Mouse (Mus musculus): ENCODE data around the gene Gm17482. TPM values are rescaled to one million over a fixed set of nuclear protein-coding genes. Genes with fewer than 3 reads are reported as not detected.

The Gm17482 gene
- total and polyA plus RNA-seq, 3 experiments = not detected

DNA sequence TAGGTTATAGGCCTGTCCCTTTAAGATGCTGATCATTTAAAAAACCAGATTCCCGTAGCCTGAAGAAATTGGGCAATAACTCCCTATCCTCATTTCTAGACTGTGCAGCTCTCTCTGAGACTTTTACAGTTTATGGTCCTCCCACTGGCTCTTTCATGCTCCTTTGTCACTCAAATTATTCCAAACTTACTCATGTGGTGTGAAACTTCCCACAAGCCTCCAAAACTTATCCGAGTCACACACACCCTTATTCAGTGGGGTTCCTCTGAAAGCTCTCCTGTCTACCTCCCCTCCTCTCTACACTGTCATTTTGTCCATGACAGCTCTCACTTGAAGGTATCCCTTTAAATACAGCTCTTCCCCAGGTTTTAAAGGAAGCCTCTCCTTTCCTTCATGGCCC, 46.0 kb upstream of the Gm17482 start:
- H3K27me3 ChIP-seq (ENCODE audit: control insufficient read depth in 1 of 2, insufficient read depth in 2 of 2, low read length in 2 of 2) = no peaks in the 10 kb centered on the region; a peak in 1 of 4 replicates
- no peak for DNase-seq (ENCODE audit: low read depth, low spot score)
- H3K4me1 ChIP-seq (ENCODE audit: control insufficient read depth in 1 of 2, insufficient read depth in 2 of 2, low read length in 2 of 2) = no peaks in the 10 kb centered on the region
- TF ChIP-seq TBP (IDR thresholded peaks at IDR 0.05; ENCODE audit: low read depth, low read length) (no peak), SMC3 (IDR thresholded peaks at IDR 0.05; ENCODE audit: low read depth, low read length) (no peak), KAT2A (conservative IDR thresholded peaks at IDR 0.05; ENCODE audit: low read depth, low read length) (no peak), ZMIZ1 (IDR thresholded peaks at IDR 0.05; ENCODE audit: low read depth, low read length) (no peak), MYB (IDR thresholded peaks at IDR 0.05; ENCODE audit: low read depth, low read length) (no peak), CTCF (IDR thresholded peaks at IDR 0.05 in 2 of 3, conservative IDR thresholded peaks at IDR 0.05 in 1 of 3; ENCODE audit: control insufficient read depth in 1 of 3, insufficient read depth in 1 of 3, low read depth in 2 of 3, low read length in 3 of 3, poor library complexity in 1 of 3, severe bottlenecking in 1 of 3) (no peak), MAX (IDR thresholded peaks at IDR 0.05; ENCODE audit: low read length) (no peak)
- H3K9me3 ChIP-seq (replicated peaks; ENCODE audit: insufficient read depth, low read length) = no peaks in the 10 kb centered on the region
- no peak overlapping the region for H3K9ac ChIP-seq (ENCODE audit: control insufficient read depth, low read depth, low read length, poor library complexity, severe bottlenecking)
- H3K4me3 ChIP-seq (ENCODE audit: control insufficient read depth in 1 of 2, insufficient read depth in 1 of 2, low read depth in 2 of 2, low read length in 2 of 2) = no peak overlapping the region
- no peak overlapping the region for H3K27ac ChIP-seq (ENCODE audit: control insufficient read depth, low read depth, low read length)
- no peaks in the 10 kb centered on the region for H3K36me3 ChIP-seq (ENCODE audit: control insufficient read depth in 1 of 2, insufficient read depth in 2 of 2, low read length in 2 of 2)
- no peaks in the 10 kb centered on the region for H3K79me2 ChIP-seq (ENCODE audit: control insufficient read depth, insufficient read depth, low read length, poor library complexity)

DNA sequence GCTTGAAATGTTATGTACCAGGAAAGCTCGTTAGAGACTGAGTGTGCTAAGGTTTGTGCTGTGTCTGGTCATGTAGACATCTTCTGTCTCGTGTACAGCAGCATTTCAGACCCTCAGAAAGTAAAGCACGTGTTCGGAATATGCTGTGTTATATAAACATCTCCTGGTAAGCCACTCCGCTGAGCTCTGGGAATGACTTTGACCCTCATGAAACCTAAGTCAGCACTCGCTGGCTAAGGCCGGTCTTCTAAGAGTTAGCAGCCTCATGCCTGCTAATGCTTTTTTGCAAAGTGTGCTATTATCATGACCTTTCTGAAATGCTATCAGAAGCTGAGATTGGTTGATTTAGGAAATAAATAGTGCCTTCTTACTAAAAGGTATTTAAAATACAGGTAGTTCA, 36.0 kb upstream of the Gm17482 start:
- TF ChIP-seq POLR2AphosphoS2 (IDR thresholded peaks at IDR 0.05; ENCODE audit: low read length) = no peak
- TF ChIP-seq MAZ (IDR thresholded peaks at IDR 0.05; ENCODE audit: low read depth, low read length) = no peak
- no peak for TF ChIP-seq ETS1 (IDR thresholded peaks at IDR 0.05; ENCODE audit: low read depth, low read length)
- TF ChIP-seq EP300 (IDR thresholded peaks at IDR 0.05; ENCODE audit: low read depth in 1 of 2, low read length in 2 of 2) = no peak
- TF ChIP-seq NRF1 (IDR thresholded peaks at IDR 0.05; ENCODE audit: insufficient read depth, low read depth, low read length, poor library complexity, severe bottlenecking) = no peak
- no peak for TF ChIP-seq TBP (IDR thresholded peaks at IDR 0.05; ENCODE audit: low read depth, low read length)
- no peak for TF ChIP-seq SMC3 (IDR thresholded peaks at IDR 0.05; ENCODE audit: low read depth, low read length)
- TF ChIP-seq RAD21 (IDR thresholded peaks at IDR 0.05; ENCODE audit: low read depth, low read length) = no peak
- TF ChIP-seq ZKSCAN1 (IDR thresholded peaks at IDR 0.05; ENCODE audit: low read depth, low read length) = no peak
- no peak for TF ChIP-seq TCF12 (IDR thresholded peaks at IDR 0.05; ENCODE audit: low read depth, low read length)
- no peak for TF ChIP-seq CHD2 (IDR thresholded peaks at IDR 0.05; ENCODE audit: low read length)
- TF ChIP-seq MEF2A (IDR thresholded peaks at IDR 0.05; ENCODE audit: extremely low read depth, insufficient replicate concordance, low read depth, low read length, poor library complexity, severe bottlenecking) = no peak
- no peak for TF ChIP-seq USF2 (IDR thresholded peaks at IDR 0.05; ENCODE audit: borderline replicate concordance in 1 of 2, insufficient read depth in 1 of 2, low read depth in 1 of 2, low read length in 2 of 2)
- TF ChIP-seq BHLHE40 (IDR thresholded peaks at IDR 0.05; ENCODE audit: borderline replicate concordance, low read depth, low read length) = no peak
- no peaks in the 10 kb centered on the region for H3K4me1 ChIP-seq (ENCODE audit: control insufficient read depth in 1 of 2, insufficient read depth in 2 of 2, low read length in 2 of 2)
- H3K27me3 ChIP-seq (ENCODE audit: control insufficient read depth in 1 of 2, insufficient read depth in 2 of 2, low read length in 2 of 2) = peaks cover 2 to 3% of the 10 kb centered on the region in 2 experiments; a peak in 3 of 4 replicates
- no peak overlapping the region for H3K9ac ChIP-seq (ENCODE audit: control insufficient read depth, low read depth, low read length, poor library complexity, severe bottlenecking)
- DNase-seq (ENCODE audit: low read depth, low spot score) = no peak
- H3K9me3 ChIP-seq (replicated peaks; ENCODE audit: insufficient read depth, low read length) = no peaks in the 10 kb centered on the region
- no peaks in the 10 kb centered on the region for H3K79me2 ChIP-seq (ENCODE audit: control insufficient read depth, insufficient read depth, low read length, poor library complexity)
- no peak overlapping the region for H3K27ac ChIP-seq (ENCODE audit: control insufficient read depth, low read depth, low read length)
- no peak overlapping the region for H3K4me3 ChIP-seq (ENCODE audit: control insufficient read depth in 1 of 2, insufficient read depth in 1 of 2, low read depth in 2 of 2, low read length in 2 of 2)
- no peaks in the 10 kb centered on the region for H3K36me3 ChIP-seq (ENCODE audit: control insufficient read depth in 1 of 2, insufficient read depth in 2 of 2, low read length in 2 of 2)
